In genomic region chr12:33360729-33361128, GRCm38 (mm10) we compare ENCODE assay signal across 12 mouse cellular contexts. TPM values are rescaled to one million over a fixed set of nuclear protein-coding genes. Genes with fewer than 3 reads are reported as not detected.
A peak's percentile ranks its signal among the peaks of the same experiment; 100 is the strongest.
DNase-seq lines count a peak whose midpoint lies in the region; ATAC-seq and TF ChIP-seq lines count a peak whose summit lies in the region.
"Had no signal": no experiment of that assay in that cellular context is flagged by ENCODE, and none has a peak within 500 bp of the region (broad histone marks: within the 10 kb centered on the region; RNA-seq: fewer than 3 reads in every experiment).

No protein-coding gene starts in this region.

- H3K27me3 ChIP-seq in liver, embryonic 12.5 days (replicated peaks) = no peaks in the 10 kb centered on the region
- H3K27me3 ChIP-seq: CH12.LX had no signal

- no peak for TF ChIP-seq CTCF in gastrocnemius, adult 2 months (IDR thresholded peaks at IDR 0.05)

- peak; percentile 71 for DNase-seq in gastrocnemius, adult 2 months
- no peak for DNase-seq in gastrocnemius, postnatal 25 days
- DNase-seq in MN1 (ENCODE audit: low spot score) = peak; percentile 84
- DNase-seq in cerebellum, postnatal 14 days = peak; percentile 97 to 99
- peak; percentile 38 to 50 for DNase-seq in kidney, adult 8-10 months
- peak; percentile 95 for DNase-seq in left cerebral cortex, postnatal 4 days
- DNase-seq in B cell, adult 2 months = no peak

- no peaks in the 10 kb centered on the region for H3K4me1 ChIP-seq in liver, embryonic 12.5 days

- whole genome bisulfite sequencing in liver, embryonic 12.5 days (ENCODE audit: insufficient replicate concordance) = 74% methylated on average over 6 of the region's 6 CpGs

- H3K36me3 ChIP-seq in liver, embryonic 12.5 days = peaks cover 88% of the 10 kb centered on the region

- no peak overlapping the region for H3K9ac ChIP-seq in liver, embryonic 12.5 days

- no peak for ATAC-seq in liver, embryonic 12.5 days

- H3K4me3 ChIP-seq in gastrocnemius, adult 2 months = no peak overlapping the region
- no peak overlapping the region for H3K4me3 ChIP-seq in liver, embryonic 12.5 days

- intact Hi-C loops in gastrocnemius, adult 2 months (cut with DNase I) = no loop called here
- intact Hi-C loops in left cerebral cortex, postnatal 4 days (cut with DNase I) = no loop called here

- H3K27ac ChIP-seq in gastrocnemius, adult 2 months = no peak overlapping the region
- no peak overlapping the region for H3K27ac ChIP-seq in liver, embryonic 12.5 days
- H3K27ac ChIP-seq: kidney, postnatal 0 days had no signal

- H3K4me2 ChIP-seq in liver, embryonic 12.5 days = no peak overlapping the region

- no peaks in the 10 kb centered on the region for H3K9me3 ChIP-seq in liver, embryonic 12.5 days (replicated peaks)

RNA-seq across cellular contexts. Expression of gene Efcab10, which starts 33.9 kb away (rescaled TPM):
- total RNA-seq in gastrocnemius, adult 2 months (2021) = not detected
- not detected for total RNA-seq in gastrocnemius, postnatal 25 days (2021)
- total RNA-seq in left cerebral cortex, postnatal 4 days (2021) = 1 to 10 TPM in 1 of 2 experiments, under 1 TPM in 1; 0.82 to 1.5 TPM
- not detected in 2 replicates for polyA plus RNA-seq in liver, embryonic 12.5 days (2016; fragmentation: Nextera tagmentation; extraction: Ambion mirVana)
- total RNA-seq: CH12.LX; common myeloid progenitor, adult 5-6 weeks had no signal
- polyA plus RNA-seq: neural tube, embryonic 11.5 days had no signal

Comparison
In these comparisons a context has a peak if more than half of its experiments do, and no peak if none do; other contexts are left out.
1. DNase-seq: peak in gastrocnemius, adult 2 months (single experiment), MN1 (single experiment), cerebellum, postnatal 14 days (2 of 2), kidney, adult 8-10 months (2 of 2) and left cerebral cortex, postnatal 4 days (single experiment); none in gastrocnemius, postnatal 25 days (single experiment) and B cell, adult 2 months (0 of 2).